Mouse (Mus musculus) left cerebral cortex, postnatal 36 days (tissue): ENCODE data around the gene Tll2. TPM values are rescaled to one million over a fixed set of nuclear protein-coding genes. Genes with fewer than 3 reads are reported as not detected.

ENCODE experiments used
- DNase-seq, 2 experiments: peaks; one replicate each; pipeline ENCODE4 v3.0.0; 2021 to 2022; ENCODE audit warnings: low spot score in 2 of 2, mixed read lengths in 1 of 2
- intact Hi-C: fragments of 180-260 bp; cut with DNase I; formaldehyde crosslinking; loops from one replicate; pipeline ENCODE4 v1.15.1; 2025
- total RNA-seq, 2 experiments: library from RNA; stranded (reverse); gene quantifications; 2 replicates each; pipeline ENCODE4 v1.2.3; 2021

Tll2 gene
- total RNA-seq, 2 experiments from 2014 or later: 1.1 TPM

DNA sequence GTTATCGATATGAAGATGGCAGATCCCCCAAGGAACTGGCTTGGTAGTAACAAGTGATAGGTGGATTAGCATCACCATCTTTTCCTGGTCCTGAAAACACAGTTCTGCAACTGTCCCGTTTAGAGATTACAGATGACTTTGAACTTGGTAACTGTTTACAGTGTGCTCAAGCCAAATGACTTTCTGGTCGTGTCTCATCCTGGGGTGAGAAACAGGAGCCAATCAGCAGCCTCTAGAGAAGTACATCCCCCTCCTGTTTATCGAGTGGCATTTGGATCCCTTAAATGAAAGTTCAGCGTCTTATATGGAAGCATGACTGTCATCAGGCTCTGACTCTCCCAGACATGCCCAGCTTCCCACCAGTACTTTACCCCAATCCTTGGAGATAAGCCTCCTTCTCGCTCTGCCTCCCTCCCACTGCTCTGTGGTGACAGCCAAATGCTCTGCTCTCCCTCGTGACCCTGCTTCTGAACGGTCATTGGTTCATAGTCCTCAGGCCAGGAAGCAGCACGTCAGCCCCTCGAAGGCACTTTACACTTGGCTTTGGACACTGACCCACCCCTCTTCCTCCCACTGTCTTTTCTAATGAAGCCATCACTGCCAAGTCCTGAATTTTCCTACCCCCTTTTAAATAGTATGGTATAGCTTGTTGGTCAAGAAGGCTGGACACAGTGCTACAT is 161.4 kb downstream of the Tll2 start:
- DNase-seq: no peak
- intact Hi-C loops: no loop called here

DNA sequence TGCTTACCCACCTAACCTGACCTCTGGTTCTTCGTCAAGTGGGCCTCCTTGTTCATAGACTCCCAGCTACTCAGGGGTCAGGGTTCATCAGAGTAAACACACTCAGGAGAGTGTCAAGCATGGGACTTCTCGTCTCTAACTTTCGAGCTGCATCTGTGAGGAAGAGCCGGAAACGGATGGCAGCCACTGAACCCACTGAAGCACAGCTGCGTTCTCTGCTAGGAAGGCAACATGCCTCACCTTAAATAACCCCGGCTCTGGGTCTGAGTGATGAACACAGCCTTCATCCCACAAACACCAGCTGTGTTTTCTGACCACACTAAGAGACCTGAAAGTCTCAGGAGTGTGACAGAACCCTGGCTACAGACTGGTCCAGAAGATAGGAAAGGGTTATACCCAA is 167.5 kb downstream of the Tll2 start:
- intact Hi-C loops: no loop called here
- no peak for DNase-seq

DNA sequence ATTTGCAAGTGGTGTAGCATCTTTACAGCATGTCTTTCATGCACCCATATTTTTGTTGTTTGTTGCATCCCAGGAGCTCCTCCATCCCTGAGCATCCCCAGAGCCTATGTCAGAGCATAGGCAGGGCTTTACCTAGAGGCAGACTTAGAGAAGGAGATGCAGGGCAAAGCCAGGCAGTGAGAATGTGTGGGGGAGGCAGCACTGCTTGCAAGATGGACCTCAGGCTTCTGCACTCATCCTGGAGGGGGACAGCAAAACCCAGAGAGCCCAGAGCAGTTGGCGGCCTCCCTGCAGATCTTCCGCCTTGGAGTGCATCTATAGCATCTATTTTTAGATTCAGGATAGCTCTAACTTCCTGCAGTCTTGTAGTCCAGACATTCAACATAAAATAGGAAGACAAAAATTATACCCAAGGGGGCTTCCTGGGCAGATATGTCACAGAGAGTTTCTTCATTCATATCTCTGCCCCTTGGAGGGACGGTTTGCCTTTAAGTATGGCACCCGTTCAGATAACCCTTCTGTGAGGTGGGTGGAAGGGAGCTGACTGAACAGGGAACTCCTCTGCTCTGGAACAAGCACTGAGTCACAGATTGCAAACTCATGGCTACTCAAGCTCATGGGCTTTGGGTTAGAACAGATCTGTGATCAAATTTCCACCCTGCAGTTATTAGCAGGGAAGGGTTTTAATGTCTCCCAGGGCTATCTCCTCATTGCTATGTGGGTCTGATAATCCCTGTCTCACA is 170.7 kb downstream of the Tll2 start:
- intact Hi-C loops: no loop called here
- DNase-seq: no peak

Other genes starting within 250 kb of the Tll2 start
- gene Blnk, start 212.3 kb downstream of the Tll2 start, total RNA-seq: 10 to 100 TPM; 10.8 to 12.6 TPM
- not detected for gene Dntt, start 177.6 kb downstream of the Tll2 start, total RNA-seq
- gene Opalin, start 129.7 kb downstream of the Tll2 start, total RNA-seq: 10 to 100 TPM in 1 of 2 experiments, 1 to 10 TPM in 1; 7.7 to 18.0 TPM
- gene Tm9sf3, start 57.2 kb upstream of the Tll2 start, total RNA-seq: 100 to 1,000 TPM; 128 to 130 TPM
- 1 to 10 TPM; 1.8 to 2.8 TPM for gene Pik3ap1, start 178.3 kb upstream of the Tll2 start, total RNA-seq